Mouse (Mus musculus) forebrain, postnatal 0 days (tissue): ENCODE data around the gene Il23a. TPM values are rescaled to one million over a fixed set of nuclear protein-coding genes. Genes with fewer than 3 reads are reported as not detected.
A peak's percentile ranks its signal among the peaks of the same experiment; 100 is the strongest.
"Not testable (repeated sequence)": the region's sequence is repeated elsewhere in the genome, so short reads cannot be mapped to it uniquely, and the experiment has no call there.

Source experiments
- ATAC-seq: fragments of 200-750 bp; cut with Nextera tagmentation; 2 replicates; pipeline ENCODE4 v1.8.0; 2017; ENCODE audit warnings: mild to moderate bottlenecking, moderate library complexity
- DNase-seq: peaks from one replicate; pipeline ENCODE4 v3.0.0-alpha.2; 2015
- H3K27ac ChIP-seq: fragments of 300-500 bp; sonication (generic); 2 replicates; pipeline ENCODE4 v1.5.1; 2014; ENCODE audit warnings: low read depth, mild to moderate bottlenecking, antibody characterized with exemption, low read length, moderate library complexity, mixed read lengths
- H3K27me3 ChIP-seq: fragments of 300-500 bp; sonication (generic); 2 replicates; pipeline ENCODE4 v1.6.1; 2014; ENCODE audit warnings: mild to moderate bottlenecking, low read length, mixed read lengths; ENCODE audit not compliant: insufficient read depth
- H3K36me3 ChIP-seq: fragments of 300-500 bp; sonication (generic); 2 replicates; pipeline ENCODE4 v1.6.1; 2014; ENCODE audit warnings: mild to moderate bottlenecking, moderate library complexity; ENCODE audit not compliant: insufficient read depth
- H3K4me1 ChIP-seq: fragments of 300-500 bp; sonication (generic); 2 replicates; pipeline ENCODE4 v1.6.1; 2014; ENCODE audit warnings: antibody characterized with exemption; ENCODE audit not compliant: insufficient read depth
- H3K4me2 ChIP-seq: fragments of 300-500 bp; sonication (generic); 2 replicates; pipeline ENCODE4 v1.6.1; 2014; ENCODE audit warnings: low read depth, mild to moderate bottlenecking, moderate library complexity
- H3K4me3 ChIP-seq: fragments of 300-500 bp; sonication (generic); 2 replicates; pipeline ENCODE4 v1.5.1; 2014; ENCODE audit warnings: low read depth, low read length, mixed read lengths
- H3K9ac ChIP-seq: fragments of 300-500 bp; sonication (generic); 2 replicates; pipeline ENCODE4 v1.6.1; 2014; ENCODE audit warnings: mild to moderate bottlenecking
- H3K9me3 ChIP-seq: fragments of 300-500 bp; sonication (generic); 2 replicates; pipeline ENCODE4 v1.6.1; 2016; ENCODE audit warnings: low read length
- CTCF ChIP-seq: sonication (generic); IDR thresholded peaks from 2 replicates; pipeline ENCODE4 v1.5.1; 2016; ENCODE audit warnings: antibody characterized with exemption, control low read depth, low read depth
- WGBS: fragments of 180-500 bp; shearing (Covaris S2); extraction: QIAGEN DNeasy Blood & Tissue Kit; methylation state at CpG from one replicate; pipeline ENCODE4 v1.1.7; 2014; 5-methylcytosine and 5-hydroxymethylcytosine counted together
- polyA plus RNA-seq: library from polyadenylated mRNA; unstranded; fragments of >200 nt; fragmentation: Nextera tagmentation; extraction: Ambion mirVana; gene quantifications from 2 replicates; pipeline ENCODE4 v1.2.1, GENCODE M21; 2015
- total RNA-seq: library from RNA; depleted of rRNA; stranded (reverse); fragments of >200 nt; gene quantifications from 2 replicates; pipeline ENCODE4 v1.2.3, GENCODE M21; 2014

The Il23a gene
- total and polyA plus RNA-seq, 2 experiments from 2014 or later: not detected

GRCm38 (mm10) chr10:128337306-128338181, 39.0 kb upstream of the Il23a start, which contains the start of gene Cs:
Gene Cs (plus strand): TSS chr10:128337734.
- peak within 1 kb of the TSS; percentile 77 for H3K9ac ChIP-seq
- peaks cover 13% of the 10 kb centered on the region for H3K4me1 ChIP-seq
- DNase-seq (peak; percentile 97), ATAC-seq (peak; percentile 99)
- no peaks in the 10 kb centered on the region for H3K9me3 ChIP-seq
- H3K36me3 ChIP-seq: no peaks in the 10 kb centered on the region
- peak within 1 kb of the TSS; percentile 74 for H3K4me3 ChIP-seq
- TF ChIP-seq CTCF: no peak
- H3K27me3 ChIP-seq: no peaks in the 10 kb centered on the region
- peak within 1 kb of the TSS; percentile 90 for H3K27ac ChIP-seq
- WGBS: 3% methylated on average over 61 of the region's 61 CpGs
- H3K4me2 ChIP-seq: peak within 1 kb of the TSS; percentile 65

- no peak overlapping the region for H3K9ac ChIP-seq
- WGBS: 85% methylated on average over 3 of the region's 3 CpGs
- no peak for TF ChIP-seq CTCF
- H3K9me3 ChIP-seq: no peaks in the 10 kb centered on the region
- no peak overlapping the region for H3K4me3 ChIP-seq
- DNase-seq: no peak
- peak overlapping the region; percentile 62; the same call in 1 of the 2 replicates for H3K4me2 ChIP-seq
- H3K4me1 ChIP-seq: peaks cover 13% of the 10 kb centered on the region
- no peaks in the 10 kb centered on the region for H3K27me3 ChIP-seq
- no peak for ATAC-seq
- no peak overlapping the region for H3K27ac ChIP-seq
- no peaks in the 10 kb centered on the region for H3K36me3 ChIP-seq
Measured at GRCm38 (mm10) chr10:128336597-128336996, 38.0 kb upstream of the Il23a start.

- H3K27me3 ChIP-seq: no peaks in the 10 kb centered on the region
- whole genome bisulfite sequencing: 97% methylated on average over 3 of the region's 3 CpGs
- no peak for DNase-seq
- no peak overlapping the region for H3K27ac ChIP-seq
- no peak for TF ChIP-seq CTCF
- H3K4me1 ChIP-seq: peaks cover 13% of the 10 kb centered on the region
- ATAC-seq: no peak
- no peaks in the 10 kb centered on the region for H3K36me3 ChIP-seq
- H3K9ac ChIP-seq: no peak overlapping the region
- H3K4me2 ChIP-seq: no peak overlapping the region
- no peak overlapping the region for H3K4me3 ChIP-seq
- no peaks in the 10 kb centered on the region for H3K9me3 ChIP-seq
Measured at GRCm38 (mm10) chr10:128336195-128336594, 37.6 kb upstream of the Il23a start.

- TF ChIP-seq CTCF: peak; percentile 73
- H3K4me2 ChIP-seq: no peak overlapping the region
- H3K36me3 ChIP-seq: no peaks in the 10 kb centered on the region
- ATAC-seq: no peak
- no peak overlapping the region for H3K9ac ChIP-seq
- DNase-seq: peak; percentile 69
- H3K4me1 ChIP-seq: peaks cover 13% of the 10 kb centered on the region
- H3K4me3 ChIP-seq: no peak overlapping the region
- 3% methylated on average over 4 of the region's 4 CpGs for WGBS
- no peaks in the 10 kb centered on the region for H3K9me3 ChIP-seq
- H3K27ac ChIP-seq: no peak overlapping the region
- H3K27me3 ChIP-seq: no peaks in the 10 kb centered on the region
Measured at GRCm38 (mm10) chr10:128335582-128335981, 37.0 kb upstream of the Il23a start.

GRCm38 (mm10) chr10:128332358-128333249, 34.1 kb upstream of the Il23a start:
- H3K4me3 ChIP-seq, H3K4me2 ChIP-seq, H3K36me3 ChIP-seq, DNase-seq, H3K9ac ChIP-seq, H3K27me3 ChIP-seq, ATAC-seq, H3K9me3 ChIP-seq, H3K4me1 ChIP-seq, H3K27ac ChIP-seq: not testable (repeated sequence)
- 71% methylated on average over 6 of the region's 6 CpGs for WGBS

- Histone ChIP-seq H3K9ac (no peak overlapping the region), H3K4me2 (no peak overlapping the region), H3K27me3 (no peaks in the 10 kb centered on the region), H3K4me1 (peaks cover 6% of the 10 kb centered on the region), H3K27ac (no peak overlapping the region), H3K4me3 (no peak overlapping the region), H3K9me3 (no peaks in the 10 kb centered on the region), H3K36me3 (peaks cover 20% of the 10 kb centered on the region)
- no peak for ATAC-seq
- DNase-seq: no peak
- TF ChIP-seq CTCF: peak; percentile 37
- whole genome bisulfite sequencing: 82% methylated on average over 10 of the region's 10 CpGs
Measured at GRCm38 (mm10) chr10:128327610-128328009, 29.1 kb upstream of the Il23a start.
